Mouse (Mus musculus): ENCODE measurements around the gene Tia1.

- TF ChIP-seq CTCF (conservative IDR thresholded peaks at IDR 0.05; ENCODE audit: low read length): no peak
- TF ChIP-seq POU5F1 (IDR thresholded peaks at IDR 0.05; ENCODE audit: borderline replicate concordance, low read length): no peak
- TF ChIP-seq NANOG (IDR thresholded peaks at IDR 0.05; ENCODE audit: borderline replicate concordance, low read length): no peak
Observed at GRCm38 (mm10) chr6:86463079-86463478, 59.1 kb downstream of the Tia1 start.
